Mouse (Mus musculus) layer of hippocampus, adult 9-10 months (tissue): ENCODE data around the gene Ccdc148.

ENCODE experiments used
- DNase-seq: peaks from one replicate; pipeline ENCODE4 v3.0.0; 2022; ENCODE audit warnings: low spot score

The Ccdc148 gene

GRCm38 (mm10) chr2:58912339-58912738 is 248.1 kb downstream of the Ccdc148 start:
- DNase-seq, result no peak

DNA sequence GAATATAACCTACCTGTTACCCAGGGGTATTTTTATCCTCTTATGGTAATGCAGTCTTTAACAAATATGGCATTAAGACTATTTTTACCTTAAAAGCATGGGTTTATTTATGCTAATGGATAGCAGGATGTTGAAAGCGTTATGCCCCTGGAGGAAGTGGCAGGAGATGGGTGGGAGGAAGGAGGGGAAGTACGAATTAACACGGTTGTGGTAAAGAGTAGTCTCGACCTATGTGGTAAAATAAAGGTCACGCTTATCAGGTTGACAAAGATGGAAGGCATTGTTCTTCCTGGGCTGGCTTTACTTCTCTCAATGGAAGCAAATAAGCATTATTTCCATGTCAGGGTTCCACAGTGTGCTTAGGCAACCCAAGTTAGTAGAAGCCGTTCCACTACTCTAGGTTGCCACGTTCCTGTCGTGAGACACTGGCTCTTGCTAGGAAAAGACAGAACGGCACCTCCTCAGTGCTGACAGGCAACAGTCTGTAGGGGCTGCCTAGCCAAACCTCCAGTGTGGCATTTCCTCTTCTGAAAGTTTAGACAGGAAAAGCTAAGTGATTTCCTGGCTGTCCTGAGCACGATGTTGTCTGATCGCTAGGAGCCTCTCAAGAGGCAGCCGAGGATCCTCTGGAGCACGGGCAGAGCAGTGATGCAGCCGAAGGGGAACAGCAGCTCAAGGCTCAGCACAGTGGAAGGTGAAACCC is 253.5 kb downstream of the Ccdc148 start:
- DNase-seq, result no peak

DNA sequence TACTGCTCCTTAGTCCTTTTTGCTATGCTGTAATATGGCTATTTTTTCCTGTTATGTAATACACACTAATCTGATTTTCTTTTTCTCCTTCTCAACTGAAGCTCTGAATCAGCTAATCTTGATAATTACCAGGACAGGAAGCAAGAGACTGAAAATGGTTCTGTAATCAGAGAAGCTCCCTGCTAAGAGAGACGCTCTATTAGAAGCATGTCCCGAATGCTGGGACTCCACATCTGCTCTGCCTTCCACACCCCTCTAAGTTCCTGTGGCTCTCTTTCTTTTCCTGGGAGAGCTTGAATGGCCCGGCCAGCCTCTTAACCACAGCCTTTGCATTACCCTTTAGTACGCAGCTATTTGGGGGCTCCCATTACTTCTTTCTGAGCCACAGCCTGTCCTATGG is 255.4 kb downstream of the Ccdc148 start:
- DNase-seq, result no peak

DNA sequence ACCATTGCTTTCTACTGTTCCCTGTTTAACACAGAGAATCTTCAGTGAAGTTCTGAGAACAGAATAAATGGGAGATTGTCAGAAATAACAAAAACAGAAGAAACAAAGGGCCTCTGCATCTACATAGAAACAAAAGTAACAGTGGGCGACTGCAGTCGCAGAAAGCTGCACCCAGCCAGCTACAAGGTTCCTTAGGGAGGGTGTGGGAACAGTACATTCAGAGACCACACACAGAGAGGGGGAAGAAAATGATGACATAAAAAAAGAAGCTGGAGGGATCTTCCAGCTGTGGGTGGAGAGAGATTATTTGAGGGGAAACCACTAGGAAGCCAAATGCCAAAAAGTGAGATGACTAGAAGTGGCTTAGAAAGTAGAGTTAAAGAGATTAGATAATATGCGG is 280.6 kb downstream of the Ccdc148 start:
- DNase-seq, result no peak

DNA sequence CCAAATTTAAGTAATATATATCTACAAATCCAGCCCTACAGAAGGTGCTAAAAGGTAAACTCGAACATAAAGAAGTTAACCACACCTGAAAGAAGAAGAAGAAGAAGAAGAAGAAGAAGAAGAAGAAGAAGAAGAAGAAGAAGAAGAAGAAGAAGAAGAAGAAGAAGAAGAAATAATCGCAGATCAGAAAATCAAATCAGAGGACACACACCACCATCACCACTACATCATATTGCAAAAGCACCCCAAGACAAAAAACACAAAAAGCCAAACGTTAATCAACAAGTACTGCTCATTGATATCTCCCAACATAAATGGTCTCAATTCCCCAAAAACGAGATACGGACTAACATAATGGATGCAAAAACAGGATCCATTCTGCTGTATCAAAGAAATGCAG is 301.3 kb downstream of the Ccdc148 start, which contains the start of gene Gm11099:
TSS of gene Gm11099 (plus strand) at position 301 of the 400 bp plus-strand sequence.
- DNase-seq, result no peak

- no peak for DNase-seq
Measured at GRCm38 (mm10) chr2:58844499-58844898, 316.0 kb downstream of the Ccdc148 start.

DNA sequence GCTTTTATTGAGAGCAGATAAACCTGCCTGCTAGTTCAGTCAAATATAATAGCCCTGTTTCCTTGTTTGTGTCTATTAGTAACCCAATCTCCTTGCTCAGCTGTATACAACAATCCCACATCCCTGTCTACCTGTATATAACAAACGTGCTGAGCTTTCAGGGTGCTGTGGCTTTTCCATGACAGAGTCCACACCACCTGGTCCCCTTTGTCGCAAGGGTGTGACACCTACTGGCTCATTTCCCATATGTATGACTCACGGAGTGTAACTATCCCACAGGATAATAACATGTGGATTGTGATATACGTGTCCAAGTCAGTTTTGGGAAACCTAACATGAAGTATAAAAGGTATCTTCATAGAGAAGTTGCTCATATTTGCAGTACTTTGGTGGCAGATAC is 318.0 kb downstream of the Ccdc148 start:
- DNase-seq, result no peak

DNA sequence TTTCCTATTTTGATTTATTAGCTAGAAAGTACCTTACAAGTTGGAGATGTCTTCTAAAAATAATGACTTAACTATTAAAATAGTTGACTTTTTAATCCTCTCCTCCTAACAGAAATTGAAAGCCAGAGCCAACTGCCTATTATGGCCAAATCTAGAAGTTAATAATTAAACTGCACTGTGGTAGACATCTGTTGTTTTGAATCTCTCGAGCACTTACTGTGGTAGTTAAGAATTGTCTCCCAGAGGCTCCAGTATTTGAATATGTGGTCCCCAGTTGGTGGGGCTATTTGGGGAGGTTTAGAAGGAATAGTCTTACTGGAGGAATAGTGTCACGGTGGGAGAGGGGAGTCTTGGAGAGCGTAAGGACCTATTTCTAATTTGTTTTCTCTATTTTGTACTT is 319.5 kb downstream of the Ccdc148 start:
- no peak for DNase-seq

- no peak for DNase-seq
Measured at GRCm38 (mm10) chr2:58832253-58832980, 328.1 kb downstream of the Ccdc148 start.

DNA sequence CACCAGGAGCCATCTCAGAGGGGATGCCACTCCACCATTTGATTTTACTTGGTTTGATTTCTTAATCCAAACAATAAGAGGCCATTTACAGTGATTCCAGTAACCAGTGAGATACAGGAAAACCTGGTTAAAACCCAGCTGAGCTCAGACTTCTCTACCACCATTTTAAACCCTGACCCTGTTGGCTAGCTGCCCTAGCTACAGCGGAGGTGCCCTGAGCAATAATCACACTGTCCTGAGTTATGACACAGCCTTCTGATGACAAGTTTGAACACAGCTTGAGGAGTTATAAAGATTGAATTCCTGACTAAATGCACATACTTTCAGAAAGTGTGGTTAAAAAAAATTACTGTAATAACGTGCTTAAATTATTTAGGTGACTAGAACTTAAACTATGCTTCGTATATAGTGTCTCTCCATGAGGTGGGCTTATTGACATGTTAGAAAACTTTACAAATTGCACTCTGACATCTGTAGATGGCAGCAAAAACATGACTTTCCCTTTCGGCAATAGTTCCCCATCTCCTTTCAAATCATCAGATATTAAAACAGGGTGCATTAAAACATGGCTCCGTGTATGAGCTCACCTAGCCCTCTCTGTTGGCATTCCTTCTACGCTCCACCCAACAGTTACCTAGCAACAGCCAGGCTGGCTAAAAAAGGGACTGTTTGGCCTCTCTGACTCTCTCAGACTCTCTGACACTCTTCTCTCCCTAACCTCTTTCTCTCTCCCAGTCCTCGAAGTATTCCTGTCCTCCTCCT is 330.3 kb downstream of the Ccdc148 start:
- no peak for DNase-seq

DNA sequence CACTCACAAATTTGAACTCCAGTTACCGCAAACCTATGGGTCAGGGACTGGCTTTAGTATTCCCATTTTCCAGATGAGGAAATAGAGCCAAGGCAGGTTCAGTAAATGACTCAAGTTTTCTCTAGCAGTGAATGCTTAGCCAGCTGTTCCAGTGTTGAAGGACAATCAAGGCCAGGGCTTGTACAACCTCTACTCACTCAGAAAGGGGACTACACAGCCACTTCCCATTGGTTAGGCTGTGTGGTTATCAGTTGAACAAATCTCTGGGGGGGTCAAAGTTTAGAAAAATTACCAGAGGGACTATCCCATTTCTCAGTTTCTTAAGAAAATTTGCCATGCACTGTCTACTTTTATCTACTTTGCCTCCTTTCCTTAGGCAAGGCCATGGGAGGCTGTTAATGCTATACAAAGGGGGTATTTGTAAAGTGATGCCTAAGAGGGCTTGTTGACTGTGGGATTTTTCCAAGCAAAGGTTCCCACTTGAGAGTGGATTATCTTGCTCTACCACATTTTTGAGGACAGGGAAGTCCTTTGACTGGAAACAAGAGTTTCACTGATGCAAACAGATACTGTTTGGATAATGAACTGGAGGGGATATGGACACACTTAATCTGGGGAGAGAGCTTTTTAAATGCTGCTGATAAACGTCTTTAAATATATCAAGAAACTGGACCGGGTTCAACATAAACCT is 331.4 kb downstream of the Ccdc148 start:
- no peak for DNase-seq

DNA sequence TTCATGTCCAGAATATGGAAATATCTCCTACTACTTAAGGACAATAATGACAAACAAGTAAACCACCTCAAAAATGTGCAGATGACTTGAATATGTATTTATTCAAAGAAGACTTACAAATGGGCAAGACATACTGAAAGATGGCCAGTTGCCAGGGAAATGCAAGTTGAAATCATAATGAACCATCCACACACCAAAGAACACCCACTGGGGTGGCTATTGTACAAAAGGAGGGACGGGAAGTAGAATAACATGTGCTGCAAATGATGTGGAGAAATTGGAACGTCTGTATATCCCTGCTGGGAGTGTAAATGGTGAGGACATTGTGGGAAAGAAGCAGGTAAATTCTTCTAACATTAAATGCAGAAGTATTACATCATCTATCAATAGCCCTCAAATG is 347.5 kb downstream of the Ccdc148 start:
- DNase-seq, result no peak

- no peak for DNase-seq
Measured at GRCm38 (mm10) chr2:58799623-58800022, 360.9 kb downstream of the Ccdc148 start.

GRCm38 (mm10) chr2:58799126-58799525 is 361.4 kb downstream of the Ccdc148 start:
- no peak for DNase-seq

GRCm38 (mm10) chr2:58797506-58797905 is 363.0 kb downstream of the Ccdc148 start:
- DNase-seq, result no peak

DNA sequence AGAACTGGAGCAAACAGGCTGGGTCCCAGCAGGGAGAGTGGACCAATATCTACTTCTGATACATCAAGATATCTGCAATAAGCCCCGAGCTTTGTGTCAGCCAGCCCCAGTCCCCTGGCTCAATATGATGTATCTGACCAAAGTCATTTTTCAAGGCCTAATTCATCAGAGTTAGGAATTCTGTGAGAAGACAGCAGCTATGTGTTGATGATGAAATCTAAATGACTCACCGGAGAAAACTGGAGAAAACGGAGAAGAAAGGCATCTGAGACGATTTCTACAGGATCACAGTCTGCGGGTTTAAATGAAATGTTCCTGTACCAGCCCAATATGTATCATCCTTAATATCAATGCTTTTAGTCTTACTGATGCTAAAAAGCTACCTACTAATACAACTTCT is 365.1 kb downstream of the Ccdc148 start:
- DNase-seq, result no peak

DNA sequence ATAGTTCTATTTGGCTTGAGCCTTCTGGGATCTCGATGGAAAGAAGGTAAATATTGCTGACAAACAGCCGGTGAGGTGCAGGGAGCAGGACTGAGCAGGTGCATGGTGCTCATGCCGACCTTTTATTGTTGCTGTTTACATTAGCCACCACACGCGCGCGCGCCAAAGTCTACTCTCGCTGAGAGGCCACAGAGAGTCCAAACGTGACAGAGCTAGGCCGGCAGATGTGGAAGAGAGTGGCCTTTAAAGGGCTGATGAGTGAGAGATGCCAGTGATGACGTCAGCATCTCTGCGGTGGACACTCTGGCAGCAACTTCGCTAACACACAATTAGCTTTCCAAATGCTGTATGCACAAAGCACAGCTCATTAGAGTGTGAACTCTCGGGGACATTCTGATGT is 366.0 kb downstream of the Ccdc148 start:
- no peak for DNase-seq

- no peak for DNase-seq
Measured at GRCm38 (mm10) chr2:58790361-58790760, 370.1 kb downstream of the Ccdc148 start.

GRCm38 (mm10) chr2:58789934-58790333 is 370.5 kb downstream of the Ccdc148 start:
- DNase-seq, result no peak

DNA sequence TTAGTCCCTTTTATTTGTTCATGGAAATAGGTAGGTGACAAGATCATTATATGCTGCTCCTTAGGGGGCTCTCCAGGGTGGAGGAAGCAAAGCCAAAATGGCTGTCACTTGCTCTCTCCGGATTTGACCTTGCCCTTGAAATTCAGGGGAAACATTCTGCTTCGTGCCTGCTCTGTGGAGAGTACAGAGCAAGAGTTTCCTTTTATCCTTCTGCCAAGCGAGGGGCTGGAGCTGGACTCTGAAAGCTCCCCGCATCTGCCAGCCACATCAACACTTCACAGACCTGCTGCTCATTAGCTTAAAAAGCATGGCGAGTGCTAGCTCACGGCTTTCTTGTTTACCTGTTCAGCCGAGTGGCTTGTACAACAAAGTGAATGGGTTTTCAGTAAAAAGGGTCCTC is 373.1 kb downstream of the Ccdc148 start:
- no peak for DNase-seq

DNA sequence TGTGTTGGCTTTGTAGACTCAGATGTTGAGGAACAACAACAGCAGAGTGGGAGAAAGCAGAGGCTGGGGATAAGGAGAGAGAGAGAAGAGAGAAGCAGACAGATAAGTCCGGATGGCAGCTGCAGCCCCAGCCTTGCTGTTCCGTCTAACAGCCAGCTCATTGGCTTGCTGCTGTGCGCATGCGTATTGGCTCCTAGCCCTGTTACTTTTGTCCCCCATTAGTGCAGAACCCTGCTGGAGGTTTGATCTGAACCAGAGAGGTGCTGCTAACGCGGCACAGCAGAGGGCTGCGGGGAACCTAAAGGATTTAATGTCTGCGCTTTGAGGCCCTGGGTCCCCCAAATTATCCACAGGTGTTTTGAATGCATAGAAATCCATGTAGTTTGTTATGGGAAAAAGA is 373.8 kb downstream of the Ccdc148 start:
- DNase-seq, result no peak

- DNase-seq, result no peak
Measured at GRCm38 (mm10) chr2:58786177-58786576, 374.3 kb downstream of the Ccdc148 start.
